Mouse (Mus musculus): ENCODE data around the gene Haus4.

Gene Haus4

DNA sequence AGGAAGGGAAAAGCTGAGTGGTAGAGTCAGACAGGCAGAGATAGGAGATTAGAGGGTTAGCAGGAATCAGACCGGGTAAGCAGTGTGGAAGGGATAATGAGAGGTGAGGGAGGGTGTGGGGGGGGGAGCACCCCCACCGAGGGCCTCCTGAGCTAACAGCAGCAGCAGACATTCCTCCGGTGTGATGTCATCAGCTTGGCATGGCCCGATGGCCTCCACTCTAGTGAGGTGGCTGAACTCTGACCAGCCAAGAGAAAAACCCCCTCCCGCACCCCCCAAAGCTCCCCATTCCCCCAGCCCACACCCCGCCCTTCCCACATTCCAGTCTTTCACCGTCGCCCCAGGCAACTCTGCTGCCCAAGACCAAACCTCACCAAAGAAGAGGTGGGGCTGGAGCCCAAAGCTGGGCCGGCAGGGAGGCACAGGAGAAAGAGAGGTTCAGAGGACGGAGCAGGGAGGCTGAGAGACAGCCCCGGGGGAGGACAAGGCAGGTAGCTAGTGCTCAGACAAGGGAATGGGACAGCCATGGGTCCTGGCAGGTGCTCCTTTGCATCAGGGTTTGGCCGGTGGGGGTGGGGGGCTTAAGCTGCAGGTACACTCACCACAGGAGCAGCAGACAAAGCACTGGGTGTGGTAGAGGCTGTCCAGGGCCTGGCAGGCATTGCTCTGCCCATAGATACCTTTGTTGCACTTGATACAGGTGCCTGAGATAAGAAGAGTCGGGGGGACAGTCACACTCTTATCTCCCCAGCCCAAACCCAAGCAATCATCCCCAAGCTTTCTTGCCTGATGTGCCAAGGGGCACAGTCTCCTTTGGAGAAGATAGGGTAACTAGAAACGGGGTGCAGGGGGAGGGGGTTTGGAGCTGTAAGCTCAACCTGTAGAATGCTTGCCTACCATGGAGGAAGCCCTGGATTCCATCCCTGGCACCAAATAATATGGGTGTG is 18.6 kb upstream of the Haus4 start:
- no peak for DNase-seq

DNA sequence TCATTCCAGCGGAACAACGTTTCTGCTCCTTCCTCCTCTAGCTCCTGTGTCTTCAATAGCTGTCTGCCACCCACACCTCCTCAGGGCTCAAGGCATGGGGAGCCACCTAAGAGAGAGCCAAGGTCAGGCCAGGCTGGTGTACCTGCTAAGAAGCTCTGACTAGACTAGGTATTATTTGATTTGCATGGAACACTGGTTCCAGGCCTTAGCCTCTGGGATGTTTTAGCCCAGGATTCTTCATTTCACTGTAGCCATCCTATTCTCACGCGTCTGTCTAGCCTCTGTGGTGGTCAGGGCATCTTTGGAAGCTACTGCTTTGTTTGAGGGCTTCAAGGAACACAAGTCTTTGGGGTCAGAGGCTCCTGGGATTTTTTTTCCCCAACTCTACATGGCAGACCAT is 17.7 kb upstream of the Haus4 start:
- DNase-seq = no peak

DNA sequence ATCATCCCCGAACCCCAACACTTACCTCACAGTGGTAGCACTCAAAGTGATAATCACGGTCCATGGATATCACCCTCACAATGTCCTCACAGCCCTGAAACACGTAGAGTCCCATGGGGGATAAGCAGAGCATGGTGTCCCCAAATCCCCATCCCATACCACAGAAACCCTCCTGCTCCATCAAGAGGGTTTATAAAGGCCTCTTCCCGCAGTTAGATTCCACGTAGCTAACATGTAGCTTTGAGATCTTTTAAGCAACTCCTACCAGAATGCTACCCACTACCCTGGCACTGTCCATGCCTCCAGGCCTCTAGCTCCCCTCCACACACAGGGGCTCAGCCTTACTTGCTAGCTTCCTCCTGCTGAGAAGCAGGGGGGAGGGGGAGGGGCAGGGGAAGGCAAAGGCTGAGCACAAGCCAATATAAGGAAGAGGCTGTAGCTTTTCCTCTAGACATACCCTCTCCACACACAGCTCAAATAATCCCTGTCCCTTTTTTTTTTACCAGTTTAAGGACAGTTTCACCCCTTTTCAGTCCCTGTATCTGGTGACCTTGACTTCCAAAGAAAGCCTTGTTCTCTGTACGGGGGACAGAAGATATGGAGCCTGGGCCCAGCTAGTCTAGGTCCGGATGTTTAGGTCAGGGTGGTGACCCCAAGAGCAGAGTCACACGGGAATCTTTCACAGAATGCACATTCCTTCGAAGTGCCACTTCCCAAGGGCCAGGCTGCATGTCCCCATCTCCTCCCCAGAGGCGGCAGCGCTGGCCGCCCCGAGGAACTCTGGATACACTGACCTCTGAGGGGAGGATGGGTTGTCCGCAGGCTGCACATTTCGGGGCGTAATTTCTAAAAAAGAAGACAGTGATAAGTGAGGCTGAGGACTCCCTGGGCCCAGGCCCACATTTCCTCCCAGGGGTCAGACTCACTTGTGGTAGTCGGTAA is 15.3 kb upstream of the Haus4 start:
- no peak for DNase-seq

DNA sequence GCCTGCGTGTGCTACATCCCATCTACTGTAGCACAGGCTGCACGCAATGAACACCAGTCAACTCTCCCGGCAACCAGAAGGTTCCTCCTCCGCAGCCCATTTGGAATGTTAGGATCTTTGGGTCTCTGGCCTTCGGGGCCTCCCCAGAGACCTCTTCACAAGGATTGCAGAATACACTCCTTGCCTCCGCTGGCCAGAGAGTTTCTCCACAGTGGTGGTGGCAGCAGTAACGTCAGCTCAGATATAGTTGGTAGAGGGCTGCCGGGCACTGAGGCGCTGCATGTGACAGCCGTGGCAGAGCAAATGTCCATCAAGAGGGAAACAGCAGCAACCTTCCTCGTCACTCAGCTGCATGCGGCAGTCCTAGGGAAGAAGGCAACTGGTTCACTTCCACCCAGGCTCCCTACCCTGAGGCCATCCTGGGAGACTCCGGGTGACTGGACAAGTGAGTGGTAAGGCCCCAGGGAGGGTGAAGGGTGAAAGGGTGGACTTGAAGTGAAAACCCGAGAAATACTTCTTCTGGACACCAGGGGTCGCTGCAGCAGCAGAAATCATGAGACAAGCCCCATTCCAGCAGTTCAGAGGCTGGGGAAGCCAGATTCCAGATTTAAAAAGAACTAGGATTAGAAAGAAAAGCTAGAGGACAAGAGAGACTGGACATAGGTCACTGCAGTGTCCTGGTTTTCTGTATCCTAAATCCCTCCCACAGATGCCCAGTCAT is 14.4 kb upstream of the Haus4 start:
- DNase-seq = peak; percentile 75 to 83

DNA sequence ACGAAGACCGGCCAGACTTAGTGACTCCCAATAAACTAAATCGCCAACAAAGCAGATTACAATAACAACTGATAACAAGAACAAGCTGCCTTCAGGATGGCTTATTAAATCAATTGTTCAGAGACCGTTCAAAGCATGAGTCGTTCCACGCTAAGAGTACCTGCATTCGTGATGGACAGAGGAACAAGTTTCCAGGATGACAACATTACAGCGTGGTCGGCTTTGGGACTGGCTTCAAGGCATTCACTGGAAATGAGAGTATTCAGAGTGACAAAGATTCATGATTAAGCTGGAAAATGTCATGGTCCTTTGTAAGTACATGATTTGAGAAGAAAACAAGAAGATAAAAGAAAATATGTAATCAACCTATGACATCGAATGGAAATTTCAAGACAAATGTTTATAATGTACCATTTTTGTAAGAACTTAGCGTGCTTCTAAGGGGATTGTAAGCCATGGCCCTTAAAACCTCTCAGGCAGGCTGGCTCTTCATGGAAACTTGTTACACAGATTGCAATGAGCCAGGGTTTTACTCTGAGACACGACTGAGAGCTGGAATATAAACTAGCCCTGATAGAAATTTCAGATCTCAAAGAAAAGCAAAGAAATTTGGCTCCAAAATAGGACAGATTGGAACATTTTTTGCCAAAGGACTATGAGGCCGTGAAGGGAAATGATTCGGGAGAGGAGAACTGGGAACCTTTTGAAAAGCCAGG is 6.3 kb upstream of the Haus4 start:
- DNase-seq = no peak

DNA sequence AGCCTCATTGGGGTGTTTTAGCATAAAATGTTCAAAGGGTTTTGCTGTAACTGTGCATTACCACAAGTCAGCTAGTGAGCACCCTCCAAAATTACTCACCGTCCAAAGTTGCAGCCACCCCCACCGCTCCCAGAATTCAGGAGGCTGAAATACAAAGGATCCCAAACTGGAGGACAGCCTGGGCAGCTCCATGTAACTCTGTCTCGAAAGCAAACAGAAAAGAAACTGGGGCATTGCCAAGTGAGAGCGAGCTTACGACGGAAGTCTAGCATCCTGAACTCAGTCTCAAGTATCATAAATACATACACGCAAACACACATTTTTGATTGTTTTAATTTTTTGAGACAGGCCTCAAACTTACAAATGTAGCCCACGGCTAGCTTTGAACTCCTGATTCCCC is 2.9 kb upstream of the Haus4 start:
- DNase-seq = no peak

DNA sequence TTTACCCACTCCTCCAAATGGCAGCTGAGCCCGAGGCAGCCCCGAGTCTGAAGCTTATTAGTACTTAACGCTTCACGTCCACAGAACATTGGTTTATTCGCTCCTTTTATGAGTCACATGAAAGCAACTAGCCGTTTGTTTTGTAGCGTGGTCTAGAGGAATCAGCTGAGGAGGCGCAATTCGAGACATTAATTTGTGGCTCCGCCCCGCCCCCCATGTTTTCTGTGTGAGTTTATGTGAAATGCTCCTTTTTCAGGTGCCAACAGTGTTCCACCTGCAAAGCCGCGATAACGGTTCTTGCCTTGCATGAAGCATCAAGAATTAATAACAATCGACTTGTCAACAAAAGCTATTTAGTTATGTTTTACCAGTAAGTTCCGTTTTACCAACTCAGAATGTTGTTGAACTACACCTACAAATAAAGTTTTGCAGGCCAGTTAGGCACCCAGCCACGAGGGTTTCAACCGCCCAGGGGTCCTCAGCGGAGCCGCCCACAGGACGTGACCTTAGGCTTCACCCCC is 902 bp downstream of the Haus4 start:
- peak in 1 of 2 experiments; percentile 20 for DNase-seq

DNA sequence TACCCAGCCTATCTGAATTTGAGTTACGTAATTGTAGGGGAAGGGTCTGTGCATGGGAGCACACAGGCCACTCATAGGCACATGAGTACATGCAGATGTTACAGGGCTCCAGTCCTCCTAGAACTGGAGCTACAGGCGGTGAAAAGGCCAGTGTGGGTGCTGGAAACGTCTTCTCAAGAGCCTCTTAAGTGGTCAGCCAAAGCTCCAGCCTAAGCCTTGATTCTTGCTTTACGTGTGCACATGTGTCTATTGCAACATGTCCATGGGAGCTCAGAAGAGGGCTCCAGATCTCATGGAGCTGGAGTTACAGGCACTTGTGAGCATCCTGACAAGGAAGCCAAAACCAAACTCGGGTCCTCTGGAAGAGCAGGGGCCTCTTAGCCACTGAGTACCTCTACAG is 9.7 kb downstream of the Haus4 start:
- DNase-seq = no peak

DNA sequence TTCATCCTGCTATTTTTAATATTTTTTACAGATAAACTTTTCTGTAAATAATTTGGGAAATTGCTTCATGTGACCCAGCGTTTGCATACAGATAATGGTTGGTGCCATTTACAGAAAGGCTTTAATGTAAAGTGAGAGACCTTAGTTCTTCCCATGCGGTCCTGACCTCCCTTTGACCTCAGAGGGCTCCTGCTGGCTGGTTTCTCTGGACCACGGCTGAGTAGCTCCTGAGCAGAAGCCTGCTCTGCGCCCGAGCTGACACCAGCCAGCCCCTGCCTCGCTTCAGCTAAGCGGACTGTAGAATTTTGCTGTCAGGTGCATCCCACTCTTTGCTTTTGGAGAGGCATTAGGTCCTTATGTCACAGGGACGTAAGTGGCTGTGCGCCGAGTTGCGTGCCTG is 13.6 kb downstream of the Haus4 start:
- DNase-seq = no peak

DNA sequence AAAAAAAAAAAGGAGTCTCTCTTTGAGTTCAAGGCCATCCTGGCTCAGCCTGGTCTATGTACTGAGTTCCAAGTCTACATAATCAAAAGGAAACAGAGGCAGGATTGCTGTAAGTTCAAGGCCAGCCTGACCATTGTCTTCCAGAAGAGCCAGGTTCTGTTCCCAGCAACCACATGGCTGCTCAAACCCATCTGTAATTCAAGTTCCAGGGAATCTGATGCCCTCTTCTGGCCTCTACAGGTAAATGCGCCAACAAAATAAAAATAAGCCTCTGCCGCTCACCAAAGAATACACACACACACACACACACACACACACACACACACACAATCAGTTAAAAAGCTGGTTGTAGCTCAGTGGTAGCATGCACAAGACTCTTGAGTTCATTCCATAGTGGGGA is 15.8 kb downstream of the Haus4 start:
- DNase-seq = no peak

DNA sequence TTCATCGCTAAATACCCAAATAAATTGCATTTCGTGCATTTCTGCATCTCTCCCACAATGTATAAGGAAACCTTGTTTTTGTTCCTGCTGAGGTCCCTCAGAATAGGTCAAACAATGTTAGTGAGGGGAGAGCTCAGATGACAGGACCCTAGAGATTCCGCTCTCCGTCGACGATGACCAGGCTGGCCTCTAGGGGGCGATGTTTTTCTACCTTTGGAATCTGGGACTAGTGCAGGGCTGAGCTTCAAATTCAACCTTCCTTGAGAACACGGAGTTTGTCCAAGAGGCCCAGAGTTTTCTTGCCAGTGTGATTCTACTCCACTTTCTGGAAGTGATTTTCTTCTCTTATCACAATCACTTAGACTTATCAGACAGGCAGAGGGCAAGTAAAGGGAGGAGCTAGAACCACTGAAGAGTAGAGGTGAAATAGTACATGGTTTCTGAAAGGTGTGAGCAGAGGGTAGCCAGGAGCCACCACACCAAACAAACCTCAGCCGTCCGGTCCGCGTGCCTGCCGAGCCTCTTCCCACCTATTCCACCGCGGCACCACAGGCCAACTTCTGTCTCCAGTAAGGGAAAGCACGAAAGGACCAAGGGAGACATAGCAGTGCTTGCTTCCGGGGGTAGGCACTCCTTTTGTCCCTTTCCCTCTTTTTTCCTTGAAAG is 25.8 kb downstream of the Haus4 start:
- DNase-seq = peak; percentile 89 to 92

DNA sequence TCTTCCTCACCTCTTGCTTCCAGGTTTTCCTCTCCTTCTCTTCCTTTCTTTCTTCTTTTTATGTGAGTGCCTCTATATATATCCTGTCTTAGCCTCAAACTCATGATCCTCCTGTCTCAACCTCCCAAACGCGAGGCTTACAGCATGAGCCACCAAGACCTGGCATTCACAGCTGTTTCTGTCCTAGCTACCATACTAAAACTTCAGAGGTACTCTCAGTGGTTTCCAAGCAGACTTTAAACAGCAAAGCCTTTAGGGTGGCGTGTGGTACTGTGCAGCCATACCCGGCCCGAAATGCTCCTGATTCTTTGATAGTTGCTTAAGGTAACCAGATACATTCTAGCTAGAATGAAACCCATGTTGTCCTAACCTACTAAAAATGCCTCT is 26.4 kb downstream of the Haus4 start:
- peak in 1 of 2 experiments; percentile 21 for DNase-seq

DNA sequence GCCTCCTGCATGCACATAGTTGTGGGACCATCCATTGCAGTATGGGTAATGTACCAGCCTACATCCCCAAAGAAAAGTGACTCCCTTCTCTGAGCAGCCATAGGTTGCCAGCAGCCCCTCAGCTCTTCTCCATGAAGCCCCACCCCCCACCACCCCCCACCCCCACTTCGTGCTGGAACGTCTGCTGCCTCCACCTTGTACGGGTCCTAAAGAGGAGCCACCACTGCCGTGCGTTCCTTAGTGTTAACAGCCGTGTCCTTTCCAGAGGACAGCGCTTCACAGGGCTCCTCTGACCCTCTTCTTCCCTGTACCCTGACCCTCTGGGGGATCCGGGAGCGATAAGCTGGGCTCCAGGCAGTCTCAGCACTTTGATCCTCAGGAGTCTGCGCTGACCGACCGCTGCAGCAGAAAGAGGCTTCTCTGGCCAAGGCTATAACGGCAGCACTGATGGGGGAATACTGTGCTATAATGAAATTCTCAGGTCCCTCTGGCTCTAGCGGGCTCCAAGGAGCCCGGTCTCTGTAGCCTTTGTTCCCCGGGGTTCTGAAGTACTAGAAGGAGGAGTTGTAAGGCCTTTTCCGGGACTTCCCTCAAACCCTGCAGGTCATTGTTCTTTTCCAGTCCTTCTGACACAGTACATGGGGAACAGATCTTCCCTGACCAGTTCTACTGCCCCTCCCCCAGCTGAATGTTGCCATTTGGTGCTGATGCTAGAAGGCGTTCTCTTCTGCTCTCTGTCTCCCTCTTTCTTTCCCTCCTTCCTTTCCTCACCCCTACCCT is 27.0 kb downstream of the Haus4 start:
- peak; percentile 73 to 79 for DNase-seq

DNA sequence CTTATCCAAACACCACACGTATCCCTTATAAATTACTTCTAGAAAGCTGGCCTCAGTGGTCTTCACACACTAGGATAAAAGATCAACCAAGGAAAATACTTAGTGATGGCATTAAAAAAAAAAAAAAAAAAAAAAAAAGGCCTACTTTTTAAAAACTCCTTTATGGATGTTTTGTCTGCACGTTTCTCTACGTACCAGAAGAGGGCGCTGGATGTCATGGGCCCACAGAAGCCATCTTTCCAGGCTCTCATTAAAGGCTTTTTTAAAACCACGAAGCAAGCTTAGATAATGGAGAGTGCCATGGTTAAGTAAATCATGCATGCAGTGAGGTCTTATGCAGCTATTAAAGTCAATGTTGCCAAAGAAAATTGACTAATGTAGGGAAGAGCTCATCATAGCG is 30.8 kb downstream of the Haus4 start:
- no peak for DNase-seq

DNA sequence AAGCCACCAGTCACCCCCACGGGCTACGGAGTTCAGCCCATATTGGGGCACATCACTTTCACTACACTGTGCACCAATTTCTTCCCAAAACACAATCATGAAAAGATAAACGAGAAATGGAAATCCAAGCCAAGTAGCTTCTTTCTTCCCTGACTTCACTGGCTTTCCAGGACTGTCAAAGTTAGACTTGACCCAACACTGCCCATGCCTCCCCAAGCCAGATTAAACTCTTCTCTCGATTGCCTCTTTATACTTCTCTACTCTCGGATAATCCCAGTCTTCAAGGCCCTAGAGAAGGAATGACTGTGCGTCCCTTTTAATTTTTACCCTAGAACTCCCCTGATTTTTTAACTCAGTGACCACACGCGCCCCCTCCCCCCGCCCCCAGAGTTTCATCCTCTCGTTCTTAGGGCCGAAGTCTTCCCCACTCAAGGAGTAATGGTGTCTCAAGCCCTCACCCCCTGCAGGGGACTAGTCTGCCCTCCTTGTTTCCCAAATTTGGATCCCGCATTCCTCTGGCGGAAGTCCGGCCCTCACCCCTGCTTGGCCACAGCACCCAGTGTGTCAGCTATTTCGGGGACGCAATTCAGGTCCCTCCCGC is 37.6 kb downstream of the Haus4 start:
- DNase-seq = no peak

DNA sequence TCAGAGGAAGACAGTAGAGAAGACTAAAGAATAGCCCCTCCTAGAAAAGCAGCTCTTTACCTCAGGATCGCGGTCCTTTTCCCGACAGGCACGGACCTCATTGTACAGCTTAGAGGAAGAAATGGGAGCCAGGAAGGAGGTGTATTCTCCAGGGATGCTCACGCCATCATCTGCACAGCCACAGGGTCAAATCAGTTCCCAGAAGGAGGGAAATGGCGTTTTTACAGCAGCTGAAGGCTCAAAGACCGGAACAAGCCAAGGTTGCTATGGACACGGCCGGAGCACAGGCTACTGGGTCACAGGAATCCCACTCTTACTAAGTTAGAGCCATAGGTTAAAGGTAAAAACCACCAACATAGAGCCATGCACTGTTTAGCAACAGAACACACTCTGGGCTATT is 44.6 kb downstream of the Haus4 start:
- DNase-seq = no peak

DNA sequence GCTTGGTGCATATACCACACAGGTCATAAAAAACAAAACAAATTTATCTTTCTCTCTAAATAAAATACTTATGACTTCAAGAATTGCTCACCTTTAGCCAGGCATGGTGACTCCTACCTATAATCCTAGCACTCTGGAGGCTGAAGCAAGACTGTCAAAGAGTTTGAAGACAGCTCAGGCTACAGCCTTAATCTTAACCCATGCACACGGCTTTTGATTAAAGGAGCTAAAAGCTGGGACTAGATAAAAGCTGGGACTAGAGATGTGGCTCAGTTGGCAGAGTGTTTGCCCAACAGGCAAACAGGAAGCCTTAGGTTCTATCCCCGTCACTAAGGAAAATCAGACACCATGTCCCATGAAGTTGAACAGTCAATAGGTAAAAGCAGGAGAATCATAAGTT is 51.3 kb downstream of the Haus4 start:
- no peak for DNase-seq

DNA sequence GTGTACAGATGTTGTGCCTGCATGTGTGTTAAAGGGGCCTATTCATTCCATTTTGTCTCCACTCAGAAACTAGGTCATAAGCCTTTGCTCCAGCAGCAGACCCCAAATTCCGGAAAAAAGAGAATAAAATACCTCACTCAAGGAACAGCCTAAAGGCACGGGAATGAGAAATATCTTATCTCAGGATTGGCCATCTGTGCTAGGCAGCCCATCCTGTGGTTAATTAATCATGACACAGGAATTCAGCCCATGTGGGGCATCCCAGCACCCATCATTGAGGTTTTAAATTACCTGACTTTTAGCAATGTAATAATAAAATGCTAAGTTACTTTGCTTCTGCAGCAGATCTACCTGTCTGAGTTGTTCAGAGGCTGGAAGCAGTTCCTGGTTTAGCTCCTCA is 53.1 kb downstream of the Haus4 start:
- DNase-seq = no peak

DNA sequence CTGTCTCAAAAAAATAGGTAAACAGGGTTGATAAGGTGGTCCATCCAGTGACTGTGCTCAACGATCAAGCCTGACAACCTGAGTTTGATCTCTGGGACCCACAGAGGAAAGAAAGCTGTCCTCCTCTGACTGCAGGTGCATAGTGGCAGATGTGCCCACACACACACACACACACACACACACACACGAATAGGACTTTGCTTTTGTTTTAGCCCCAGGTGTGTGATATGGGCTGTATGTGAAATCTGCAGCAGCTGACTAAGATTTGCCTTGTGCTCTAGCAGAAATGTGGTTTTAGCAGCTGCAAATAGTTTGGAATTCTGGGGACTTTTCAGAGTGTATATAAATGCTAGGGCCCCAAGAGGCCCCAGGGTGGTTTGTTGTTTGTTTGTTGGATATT is 55.1 kb downstream of the Haus4 start:
- DNase-seq = no peak

DNA sequence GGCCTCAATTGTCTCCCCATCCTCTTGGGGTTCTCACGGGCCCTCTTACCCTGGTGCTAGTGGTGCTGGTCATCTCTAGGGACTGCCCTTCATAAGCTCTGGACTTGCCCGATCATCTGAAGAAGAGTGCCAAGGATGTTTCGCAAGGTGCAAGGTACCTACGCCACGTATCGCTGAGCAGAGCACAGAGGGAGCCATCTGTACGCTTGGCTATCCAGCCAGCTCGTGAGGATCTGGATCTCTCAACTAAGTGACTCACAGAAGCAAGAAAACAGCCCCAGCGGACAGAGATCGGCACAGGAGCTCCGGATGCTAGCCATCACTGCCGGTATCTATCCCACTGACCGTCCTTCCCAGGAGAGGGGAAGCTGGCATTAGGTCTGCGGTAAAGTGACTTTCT is 57.7 kb downstream of the Haus4 start:
- DNase-seq = no peak
